Mouse (Mus musculus): ENCODE measurements around the gene Cldn5. TPM values are rescaled to one million over a fixed set of nuclear protein-coding genes. Genes with fewer than 3 reads are reported as not detected.

The Cldn5 gene
- polyA plus RNA-seq, 1 experiment from 2014 or later = 87.8 TPM

DNA sequence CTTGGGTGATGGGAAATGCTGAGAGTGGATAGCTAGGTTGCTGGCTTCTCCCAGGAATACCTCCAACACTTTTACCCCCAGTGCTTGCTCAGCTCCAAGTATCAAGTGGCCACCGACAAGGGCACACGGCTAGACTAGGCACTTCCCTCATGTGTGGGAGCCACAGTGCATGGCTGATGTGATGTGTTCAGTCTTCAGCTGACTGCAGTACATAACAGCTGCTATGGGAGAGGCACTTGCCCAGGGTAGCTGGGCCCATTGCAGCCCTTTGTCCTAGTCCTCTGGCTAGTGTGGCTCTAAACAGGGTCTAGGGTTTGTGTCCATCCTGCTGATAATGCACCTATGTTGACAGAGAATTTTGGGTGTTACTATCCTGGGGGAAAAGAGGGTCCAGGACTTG lies 1.8 kb downstream of the Cldn5 start:
- no peak overlapping the region for H3K4me3 ChIP-seq (replicated peaks; ENCODE audit: low read depth, low read length)
- DNase-seq (no peak), ATAC-seq (ENCODE audit: low FRiP score, low TSS enrichment) (no peak)
- 59% methylated on average over 2 of the region's 2 CpGs for WGBS
- H3K4me2 ChIP-seq (ENCODE audit: low read length) = no peak overlapping the region
- H3K9ac ChIP-seq (replicated peaks; ENCODE audit: low read length) = no peak overlapping the region
- H3K9me3 ChIP-seq (ENCODE audit: control insufficient read depth, low read length) = no peaks in the 10 kb centered on the region
- H3K4me1 ChIP-seq (ENCODE audit: control insufficient read depth, insufficient read depth, low read length) = peaks cover 8% of the 10 kb centered on the region; the same call in 1 of the 2 replicates
- H3K27me3 ChIP-seq (ENCODE audit: control insufficient read depth, insufficient read depth, low read length) = peaks cover 38% of the 10 kb centered on the region
- no peaks in the 10 kb centered on the region for H3K36me3 ChIP-seq (ENCODE audit: control insufficient read depth, insufficient read depth, low read length)
- no peak overlapping the region for H3K27ac ChIP-seq (replicated peaks; ENCODE audit: low read depth, low read length)

DNA sequence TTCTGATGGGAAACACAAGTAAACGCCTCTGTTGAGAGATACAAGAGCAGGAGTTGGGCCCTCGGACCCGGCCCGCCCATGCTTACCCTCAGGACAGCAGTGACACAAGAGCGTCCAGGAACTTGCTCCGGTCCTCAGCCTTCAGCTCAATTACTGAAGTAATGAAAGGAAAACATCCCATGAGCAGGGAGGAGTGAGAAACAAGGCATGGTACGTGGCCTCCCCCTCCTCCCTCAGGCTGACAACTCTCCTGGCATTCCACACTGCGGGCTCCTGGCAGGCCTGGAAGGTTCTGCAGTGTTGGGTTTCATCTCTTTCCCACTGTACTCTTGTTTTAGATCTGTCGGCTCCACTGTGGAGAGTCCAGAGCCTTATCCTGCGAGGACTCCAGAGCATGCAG lies 5.2 kb downstream of the Cldn5 start:
- Histone ChIP-seq H3K4me3 (replicated peaks; ENCODE audit: low read depth, low read length) (no peak overlapping the region), H3K4me1 (ENCODE audit: control insufficient read depth, insufficient read depth, low read length) (peaks cover 7% of the 10 kb centered on the region; the same call in 1 of the 2 replicates), H3K36me3 (ENCODE audit: control insufficient read depth, insufficient read depth, low read length) (0 out of 2 replicates have a peak, but pooled peaks cover 3% of the 10 kb centered on the region), H3K9ac (replicated peaks; ENCODE audit: low read length) (no peak overlapping the region), H3K9me3 (ENCODE audit: control insufficient read depth, low read length) (no peaks in the 10 kb centered on the region), H3K27ac (replicated peaks; ENCODE audit: low read depth, low read length) (no peak overlapping the region), H3K27me3 (ENCODE audit: control insufficient read depth, insufficient read depth, low read length) (peaks cover 22% of the 10 kb centered on the region), H3K4me2 (ENCODE audit: low read length) (no peak overlapping the region)
- DNase-seq (no peak), ATAC-seq (ENCODE audit: low FRiP score, low TSS enrichment) (no peak)
- 93% methylated on average over 10 of the region's 10 CpGs for WGBS

DNA sequence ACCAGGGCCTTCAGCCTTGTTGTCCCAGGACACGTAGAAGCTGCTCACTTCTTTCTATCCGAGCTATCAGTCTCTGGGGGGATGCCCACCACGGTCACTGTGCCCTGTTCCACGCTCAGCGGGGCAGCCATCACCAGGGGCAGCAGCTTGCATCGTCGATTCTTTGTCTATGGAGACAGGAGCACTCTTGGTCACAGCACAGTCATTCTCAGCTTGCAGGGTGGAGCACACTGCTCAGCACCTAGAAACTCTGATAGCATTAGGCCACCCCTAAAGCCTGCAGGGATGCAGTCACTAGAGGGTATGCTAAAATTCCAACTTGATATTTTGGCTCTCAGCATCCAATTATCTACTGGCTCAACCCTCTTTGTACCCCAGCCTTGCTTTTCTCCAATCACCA lies 8.4 kb downstream of the Cldn5 start:
- no peak overlapping the region for H3K4me2 ChIP-seq (ENCODE audit: low read length)
- DNase-seq (no peak), ATAC-seq (ENCODE audit: low FRiP score, low TSS enrichment) (no peak)
- H3K4me1 ChIP-seq (ENCODE audit: control insufficient read depth, insufficient read depth, low read length) = no peaks in the 10 kb centered on the region
- H3K4me3 ChIP-seq (replicated peaks; ENCODE audit: low read depth, low read length) = no peak overlapping the region
- no peak overlapping the region for H3K27ac ChIP-seq (replicated peaks; ENCODE audit: low read depth, low read length)
- peaks cover 6% of the 10 kb centered on the region; the same call in 1 of the 2 replicates for H3K36me3 ChIP-seq (ENCODE audit: control insufficient read depth, insufficient read depth, low read length)
- 93% methylated on average over 7 of the region's 7 CpGs for WGBS
- no peak overlapping the region for H3K9ac ChIP-seq (replicated peaks; ENCODE audit: low read length)
- H3K27me3 ChIP-seq (ENCODE audit: control insufficient read depth, insufficient read depth, low read length) = no peaks in the 10 kb centered on the region
- no peaks in the 10 kb centered on the region for H3K9me3 ChIP-seq (ENCODE audit: control insufficient read depth, low read length)

DNA sequence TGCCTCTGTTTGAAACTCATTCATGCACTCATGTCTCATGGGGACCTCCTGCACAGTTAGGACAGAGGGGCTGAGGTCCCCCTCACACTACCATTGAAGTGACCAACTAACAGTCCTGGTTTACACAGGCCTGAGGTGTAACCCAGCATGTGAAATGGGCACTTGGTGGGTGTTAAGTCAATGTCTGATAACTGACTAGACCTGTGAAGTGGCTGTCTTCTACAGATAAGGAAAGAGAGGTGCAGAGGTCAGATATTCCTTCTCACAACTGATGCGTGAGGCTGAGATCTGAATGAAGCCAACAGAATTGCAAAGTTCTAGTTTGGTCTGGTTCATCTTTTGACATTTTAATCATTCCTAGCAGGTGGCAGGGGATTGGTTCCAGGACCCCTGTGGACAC lies 8.8 kb downstream of the Cldn5 start:
- no peak overlapping the region for H3K4me3 ChIP-seq (replicated peaks; ENCODE audit: low read depth, low read length)
- peaks cover 6% of the 10 kb centered on the region; the same call in 1 of the 2 replicates for H3K36me3 ChIP-seq (ENCODE audit: control insufficient read depth, insufficient read depth, low read length)
- 85% methylated on average over 1 of the region's 1 CpGs for WGBS
- DNase-seq (no peak), ATAC-seq (ENCODE audit: low FRiP score, low TSS enrichment) (no peak)
- H3K27me3 ChIP-seq (ENCODE audit: control insufficient read depth, insufficient read depth, low read length) = no peaks in the 10 kb centered on the region
- H3K9me3 ChIP-seq (ENCODE audit: control insufficient read depth, low read length) = no peaks in the 10 kb centered on the region
- no peak overlapping the region for H3K9ac ChIP-seq (replicated peaks; ENCODE audit: low read length)
- no peaks in the 10 kb centered on the region for H3K4me1 ChIP-seq (ENCODE audit: control insufficient read depth, insufficient read depth, low read length)
- no peak overlapping the region for H3K27ac ChIP-seq (replicated peaks; ENCODE audit: low read depth, low read length)
- H3K4me2 ChIP-seq (ENCODE audit: low read length) = no peak overlapping the region

DNA sequence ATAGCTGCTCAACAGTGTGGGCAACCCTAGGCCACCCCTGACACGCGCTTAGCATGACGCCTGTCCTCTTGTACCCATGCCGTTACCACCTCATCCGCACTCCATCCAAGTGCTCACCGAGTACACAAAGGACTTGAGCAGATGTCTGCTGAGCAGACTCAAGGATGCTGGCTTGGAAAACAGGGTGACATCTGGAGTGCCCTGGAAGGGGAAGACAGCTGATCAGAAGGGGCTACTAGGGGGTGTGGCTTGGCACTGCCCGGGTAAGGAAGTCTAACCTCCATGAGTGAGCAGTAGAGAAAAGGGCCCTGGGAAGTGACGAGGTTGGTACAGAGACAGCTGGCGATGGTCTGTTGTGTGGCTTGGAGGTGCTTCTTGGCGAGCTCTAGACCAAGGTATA lies 10.0 kb downstream of the Cldn5 start:
- Histone ChIP-seq H3K4me3 (replicated peaks; ENCODE audit: low read depth, low read length) (no peak overlapping the region), H3K4me1 (ENCODE audit: control insufficient read depth, insufficient read depth, low read length) (no peaks in the 10 kb centered on the region), H3K9ac (replicated peaks; ENCODE audit: low read length) (no peak overlapping the region), H3K4me2 (ENCODE audit: low read length) (no peak overlapping the region), H3K36me3 (ENCODE audit: control insufficient read depth, insufficient read depth, low read length) (peaks cover 6% of the 10 kb centered on the region; the same call in 1 of the 2 replicates), H3K27ac (replicated peaks; ENCODE audit: low read depth, low read length) (no peak overlapping the region), H3K9me3 (ENCODE audit: control insufficient read depth, low read length) (no peaks in the 10 kb centered on the region), H3K27me3 (ENCODE audit: control insufficient read depth, insufficient read depth, low read length) (no peaks in the 10 kb centered on the region)
- no peak for ATAC-seq (ENCODE audit: low FRiP score, low TSS enrichment)
- WGBS = 94% methylated on average over 10 of the region's 10 CpGs
- no peak for DNase-seq

DNA sequence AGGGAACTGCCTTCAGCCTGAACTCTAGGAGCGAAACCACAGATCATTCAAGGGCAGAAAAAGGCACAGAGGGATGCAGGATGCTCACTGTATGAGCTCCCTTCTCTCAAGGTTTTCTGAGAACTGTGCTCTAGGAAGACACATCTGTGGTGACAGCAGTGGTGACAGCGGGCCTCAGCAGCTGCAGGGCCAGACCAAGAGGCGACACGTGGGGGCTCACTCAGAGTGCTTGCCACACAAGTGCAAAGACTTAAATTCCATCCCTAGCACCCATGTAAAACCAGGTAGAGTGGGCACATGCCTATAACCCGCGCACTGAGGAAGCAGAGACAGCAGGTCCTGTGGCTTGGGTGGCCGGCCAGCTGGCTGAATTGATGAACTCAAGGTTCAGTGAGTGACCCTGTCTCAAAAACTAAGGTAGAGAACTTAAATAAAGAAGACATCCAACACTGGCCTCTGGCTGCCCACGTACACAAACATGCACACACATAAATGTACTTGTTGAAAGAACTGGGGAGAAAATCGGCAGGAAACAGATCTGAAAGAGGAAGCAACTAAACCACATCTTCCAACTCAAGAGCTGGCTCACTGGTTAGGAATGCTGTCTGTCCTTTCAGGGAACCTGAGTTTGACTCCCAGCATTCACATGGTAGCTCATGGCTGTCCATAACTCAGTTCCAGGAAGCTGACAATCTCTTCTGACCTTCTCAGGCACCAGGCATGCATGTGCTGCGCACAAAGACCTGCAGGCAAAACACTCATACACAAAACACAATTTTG lies 12.2 kb downstream of the Cldn5 start:
- H3K36me3 ChIP-seq (ENCODE audit: control insufficient read depth, insufficient read depth, low read length) = peaks cover 6% of the 10 kb centered on the region; the same call in 1 of the 2 replicates
- ATAC-seq (ENCODE audit: low FRiP score, low TSS enrichment) = no peak
- H3K4me1 ChIP-seq (ENCODE audit: control insufficient read depth, insufficient read depth, low read length) = no peaks in the 10 kb centered on the region
- no peak overlapping the region for H3K9ac ChIP-seq (replicated peaks; ENCODE audit: low read length)
- no peak overlapping the region for H3K27ac ChIP-seq (replicated peaks; ENCODE audit: low read depth, low read length)
- WGBS = 92% methylated on average over 10 of the region's 10 CpGs
- H3K27me3 ChIP-seq (ENCODE audit: control insufficient read depth, insufficient read depth, low read length) = no peaks in the 10 kb centered on the region
- no peak for DNase-seq
- no peak overlapping the region for H3K4me3 ChIP-seq (replicated peaks; ENCODE audit: low read depth, low read length)
- H3K4me2 ChIP-seq (ENCODE audit: low read length) = no peak overlapping the region
- H3K9me3 ChIP-seq (ENCODE audit: control insufficient read depth, low read length) = no peaks in the 10 kb centered on the region

DNA sequence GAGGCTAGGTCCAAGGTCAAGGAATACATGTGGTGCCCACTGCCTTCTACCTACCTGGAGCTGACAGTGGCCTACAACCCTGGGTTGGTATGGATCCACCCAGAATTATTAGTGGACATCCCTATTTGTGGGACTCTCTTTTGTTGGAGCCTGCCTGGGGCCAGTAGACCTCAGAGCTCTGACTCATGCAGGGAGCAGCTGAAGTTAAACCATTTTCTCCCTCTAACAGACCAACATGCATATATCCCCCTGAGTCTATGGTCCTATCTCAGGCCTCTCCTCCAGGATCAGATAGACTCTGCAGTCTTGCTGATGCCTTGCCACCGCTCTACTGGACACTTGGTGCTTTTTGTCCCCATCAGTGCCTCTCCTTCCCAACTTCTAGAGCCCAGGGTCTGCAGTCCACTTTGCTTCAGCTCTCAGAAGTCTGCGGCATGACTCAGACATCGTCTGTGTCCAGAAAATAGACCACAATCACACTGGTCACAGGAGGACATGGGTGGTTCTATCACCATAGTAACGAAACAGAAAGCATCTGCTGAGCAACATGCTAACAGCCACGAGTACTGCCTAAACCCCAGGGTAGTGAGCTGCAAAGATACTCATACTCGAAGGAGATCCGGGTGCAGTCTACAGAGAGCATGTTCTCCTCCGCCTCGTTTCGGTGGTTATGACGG lies 18.7 kb downstream of the Cldn5 start:
- Histone ChIP-seq H3K9me3 (ENCODE audit: control insufficient read depth, low read length) (no peaks in the 10 kb centered on the region), H3K27me3 (ENCODE audit: control insufficient read depth, insufficient read depth, low read length) (no peaks in the 10 kb centered on the region), H3K4me2 (ENCODE audit: low read length) (no peak overlapping the region), H3K4me3 (replicated peaks; ENCODE audit: low read depth, low read length) (no peak overlapping the region), H3K36me3 (ENCODE audit: control insufficient read depth, insufficient read depth, low read length) (peaks cover 10% of the 10 kb centered on the region; the same call in 1 of the 2 replicates), H3K4me1 (ENCODE audit: control insufficient read depth, insufficient read depth, low read length) (no peaks in the 10 kb centered on the region), H3K27ac (replicated peaks; ENCODE audit: low read depth, low read length) (no peak overlapping the region), H3K9ac (replicated peaks; ENCODE audit: low read length) (no peak overlapping the region)
- DNase-seq (no peak), ATAC-seq (ENCODE audit: low FRiP score, low TSS enrichment) (no peak)
- 92% methylated on average over 11 of the region's 11 CpGs for WGBS

DNA sequence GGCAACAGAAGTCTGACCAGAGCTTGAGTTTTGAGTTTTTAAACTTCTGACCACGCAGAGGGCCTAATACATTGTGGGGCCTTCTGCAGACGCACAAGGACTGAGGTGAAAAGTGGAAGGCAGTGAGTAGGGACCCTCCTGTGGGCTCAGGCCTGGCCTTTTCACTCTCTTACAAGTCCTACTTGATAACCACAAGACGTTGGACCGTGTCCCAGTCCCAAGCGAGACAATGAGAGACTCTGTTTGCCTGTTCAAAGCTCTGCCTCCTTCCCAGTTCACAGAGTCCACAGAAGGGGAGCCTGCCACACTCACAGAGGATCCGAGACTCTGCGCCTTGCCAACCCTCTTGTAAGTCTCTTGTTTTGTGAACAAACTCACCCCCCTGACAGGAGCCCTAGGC lies 20.0 kb downstream of the Cldn5 start:
- Histone ChIP-seq H3K27ac (replicated peaks; ENCODE audit: low read depth, low read length) (no peak overlapping the region), H3K4me2 (ENCODE audit: low read length) (no peak overlapping the region), H3K27me3 (ENCODE audit: control insufficient read depth, insufficient read depth, low read length) (no peaks in the 10 kb centered on the region), H3K4me3 (replicated peaks; ENCODE audit: low read depth, low read length) (no peak overlapping the region), H3K9ac (replicated peaks; ENCODE audit: low read length) (no peak overlapping the region), H3K9me3 (ENCODE audit: control insufficient read depth, low read length) (no peaks in the 10 kb centered on the region), H3K4me1 (ENCODE audit: control insufficient read depth, insufficient read depth, low read length) (no peaks in the 10 kb centered on the region), H3K36me3 (ENCODE audit: control insufficient read depth, insufficient read depth, low read length) (peaks cover 14% of the 10 kb centered on the region; the same call in 1 of the 2 replicates)
- 88% methylated on average over 7 of the region's 7 CpGs for WGBS
- no peak for ATAC-seq (ENCODE audit: low FRiP score, low TSS enrichment)
- DNase-seq = no peak

DNA sequence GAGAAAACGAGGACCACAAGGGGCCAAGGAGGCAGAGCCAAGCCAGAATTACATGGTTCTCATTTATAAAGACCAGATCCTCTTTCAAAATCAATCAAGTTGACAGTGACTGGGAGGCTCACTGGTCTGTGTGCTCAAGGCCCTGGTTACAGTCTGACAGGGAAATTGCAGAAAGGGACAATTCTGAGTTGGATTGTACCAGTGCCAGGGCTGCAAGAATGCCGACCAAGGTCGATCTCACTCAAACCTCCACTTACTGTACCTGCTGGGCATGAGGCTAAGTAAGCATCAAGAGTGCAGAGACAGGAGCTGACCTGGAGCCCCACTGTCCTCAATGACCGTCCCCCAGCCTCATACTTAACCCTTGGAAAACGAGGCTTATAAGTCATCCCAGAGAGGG lies 21.5 kb downstream of the Cldn5 start:
- Histone ChIP-seq H3K36me3 (ENCODE audit: control insufficient read depth, insufficient read depth, low read length) (peaks cover 14% of the 10 kb centered on the region; the same call in 1 of the 2 replicates), H3K27me3 (ENCODE audit: control insufficient read depth, insufficient read depth, low read length) (no peaks in the 10 kb centered on the region), H3K4me3 (replicated peaks; ENCODE audit: low read depth, low read length) (no peak overlapping the region), H3K9ac (replicated peaks; ENCODE audit: low read length) (no peak overlapping the region), H3K4me1 (ENCODE audit: control insufficient read depth, insufficient read depth, low read length) (no peaks in the 10 kb centered on the region), H3K9me3 (ENCODE audit: control insufficient read depth, low read length) (no peaks in the 10 kb centered on the region), H3K4me2 (ENCODE audit: low read length) (no peak overlapping the region), H3K27ac (replicated peaks; ENCODE audit: low read depth, low read length) (no peak overlapping the region)
- 90% methylated on average over 5 of the region's 5 CpGs for WGBS
- DNase-seq (no peak), ATAC-seq (ENCODE audit: low FRiP score, low TSS enrichment) (no peak)

Measured in midbrain, embryonic 14.5 days (tissue).